Mouse (Mus musculus): ENCODE results near the gene Tmem8b. TPM values are rescaled to one million over a fixed set of nuclear protein-coding genes. Genes with fewer than 3 reads are reported as not detected.

Tmem8b gene
- polyA plus RNA-seq, 1 experiment from 2014 or later = 2.7 TPM

DNA sequence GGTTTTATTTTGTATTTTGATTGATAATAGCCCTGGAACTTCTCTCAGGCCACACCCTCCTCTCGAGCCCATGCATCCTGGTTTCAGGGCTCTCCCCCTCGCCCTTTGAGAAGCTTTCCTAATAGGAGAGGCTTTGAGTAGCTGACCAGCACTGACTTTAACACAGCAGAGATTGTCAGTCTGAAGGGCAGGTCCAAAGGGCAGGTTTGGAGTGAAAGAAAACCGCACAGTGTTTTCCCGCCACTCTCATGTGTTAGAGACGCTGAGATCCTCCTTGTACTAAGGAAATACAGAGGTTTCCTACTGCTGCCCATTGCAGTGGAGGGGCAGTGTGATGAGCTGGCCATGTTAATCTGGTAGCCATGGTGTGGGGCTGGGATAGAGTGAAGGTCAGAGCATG is 6.2 kb downstream of the Tmem8b start:
- WGBS = 87% methylated on average over 5 of the region's 5 CpGs
- DNase-seq (ENCODE audit: low spot score) (no peak), ATAC-seq (ENCODE audit: insufficient number of reproducible peaks, low FRiP score, low TSS enrichment, low read depth) (no peak)
- Histone ChIP-seq H3K4me2 (ENCODE audit: low read depth, severe bottlenecking) (no peak overlapping the region), H3K9ac (ENCODE audit: low read length) (no peak overlapping the region), H3K27me3 (ENCODE audit: control insufficient read depth, insufficient read depth, low read length) (no peaks in the 10 kb centered on the region), H3K9me3 (ENCODE audit: control insufficient read depth, low read length) (no peaks in the 10 kb centered on the region), H3K4me1 (ENCODE audit: control insufficient read depth, insufficient read depth, low read length) (0 out of 2 replicates have a peak, but pooled peaks cover under 1% of the 10 kb centered on the region), H3K4me3 (ENCODE audit: low read depth, low read length) (no peak overlapping the region), H3K27ac (replicated peaks; ENCODE audit: low read depth, low read length) (no peak overlapping the region), H3K36me3 (ENCODE audit: control insufficient read depth, insufficient read depth, low read length) (no peaks in the 10 kb centered on the region)

GRCm38 (mm10) chr4:43675608-43676007 is 6.8 kb downstream of the Tmem8b start:
- Histone ChIP-seq H3K9me3 (ENCODE audit: control insufficient read depth, low read length) (no peaks in the 10 kb centered on the region), H3K27ac (replicated peaks; ENCODE audit: low read depth, low read length) (no peak overlapping the region), H3K27me3 (ENCODE audit: control insufficient read depth, insufficient read depth, low read length) (no peaks in the 10 kb centered on the region), H3K36me3 (ENCODE audit: control insufficient read depth, insufficient read depth, low read length) (no peaks in the 10 kb centered on the region), H3K4me2 (ENCODE audit: low read depth, severe bottlenecking) (no peak overlapping the region), H3K4me3 (ENCODE audit: low read depth, low read length) (no peak overlapping the region), H3K9ac (ENCODE audit: low read length) (no peak overlapping the region), H3K4me1 (ENCODE audit: control insufficient read depth, insufficient read depth, low read length) (no peaks in the 10 kb centered on the region)
- 75% methylated on average over 4 of the region's 4 CpGs for WGBS
- no peak for DNase-seq (ENCODE audit: low spot score)
- no peak for ATAC-seq (ENCODE audit: insufficient number of reproducible peaks, low FRiP score, low TSS enrichment, low read depth)

- Histone ChIP-seq H3K36me3 (ENCODE audit: control insufficient read depth, insufficient read depth, low read length) (no peaks in the 10 kb centered on the region; the same call in 1 of the 2 replicates), H3K27ac (replicated peaks; ENCODE audit: low read depth, low read length) (no peak overlapping the region), H3K27me3 (ENCODE audit: control insufficient read depth, insufficient read depth, low read length) (no peaks in the 10 kb centered on the region), H3K9me3 (ENCODE audit: control insufficient read depth, low read length) (no peaks in the 10 kb centered on the region), H3K4me2 (ENCODE audit: low read depth, severe bottlenecking) (no peak overlapping the region), H3K9ac (ENCODE audit: low read length) (no peak overlapping the region), H3K4me3 (ENCODE audit: low read depth, low read length) (no peak overlapping the region), H3K4me1 (ENCODE audit: control insufficient read depth, insufficient read depth, low read length) (no peaks in the 10 kb centered on the region)
- ATAC-seq (ENCODE audit: insufficient number of reproducible peaks, low FRiP score, low TSS enrichment, low read depth) (no peak), DNase-seq (ENCODE audit: low spot score) (no peak)
- 88% methylated on average over 6 of the region's 6 CpGs for WGBS
Measured at GRCm38 (mm10) chr4:43678541-43678940, 9.8 kb downstream of the Tmem8b start.

GRCm38 (mm10) chr4:43679416-43680043 is 10.8 kb downstream of the Tmem8b start:
- no peak for DNase-seq (ENCODE audit: low spot score)
- no peak overlapping the region for H3K4me2 ChIP-seq (ENCODE audit: low read depth, severe bottlenecking)
- 83% methylated on average over 7 of the region's 7 CpGs for WGBS
- no peak overlapping the region for H3K9ac ChIP-seq (ENCODE audit: low read length)
- no peaks in the 10 kb centered on the region; the same call in 1 of the 2 replicates for H3K36me3 ChIP-seq (ENCODE audit: control insufficient read depth, insufficient read depth, low read length)
- H3K4me3 ChIP-seq (ENCODE audit: low read depth, low read length) = no peak overlapping the region
- H3K27ac ChIP-seq (replicated peaks; ENCODE audit: low read depth, low read length) = no peak overlapping the region
- no peak for ATAC-seq (ENCODE audit: insufficient number of reproducible peaks, low FRiP score, low TSS enrichment, low read depth)
- H3K27me3 ChIP-seq (ENCODE audit: control insufficient read depth, insufficient read depth, low read length) = no peaks in the 10 kb centered on the region
- H3K4me1 ChIP-seq (ENCODE audit: control insufficient read depth, insufficient read depth, low read length) = no peaks in the 10 kb centered on the region
- H3K9me3 ChIP-seq (ENCODE audit: control insufficient read depth, low read length) = no peaks in the 10 kb centered on the region

DNA sequence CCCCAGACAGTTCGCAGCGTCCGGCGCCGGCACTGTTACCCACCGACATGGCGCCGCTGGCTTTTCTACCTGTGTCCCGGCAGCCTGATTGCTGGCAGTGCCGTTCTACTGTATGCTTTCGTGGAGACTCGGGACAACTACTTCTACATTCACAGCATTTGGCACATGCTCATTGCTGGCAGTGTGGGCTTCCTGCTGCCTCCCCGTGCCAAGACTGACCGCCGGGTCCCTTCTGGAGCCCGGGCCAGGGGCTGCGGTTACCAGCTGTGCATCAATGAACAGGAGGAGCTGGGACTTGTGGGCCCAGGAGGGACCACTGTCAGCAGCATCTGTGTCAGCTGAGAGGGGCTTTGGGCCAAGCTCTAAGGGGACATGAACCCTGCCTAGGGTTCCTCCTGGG is 21.2 kb downstream of the Tmem8b start:
- H3K36me3 ChIP-seq (ENCODE audit: control insufficient read depth, insufficient read depth, low read length) = 0 out of 2 replicates have a peak, but pooled peaks cover 2% of the 10 kb centered on the region
- H3K4me2 ChIP-seq (ENCODE audit: low read depth, severe bottlenecking) = no peak overlapping the region
- DNase-seq (ENCODE audit: low spot score) = no peak
- no peaks in the 10 kb centered on the region for H3K4me1 ChIP-seq (ENCODE audit: control insufficient read depth, insufficient read depth, low read length)
- no peak overlapping the region for H3K27ac ChIP-seq (replicated peaks; ENCODE audit: low read depth, low read length)
- H3K9me3 ChIP-seq (ENCODE audit: control insufficient read depth, low read length) = no peaks in the 10 kb centered on the region
- H3K27me3 ChIP-seq (ENCODE audit: control insufficient read depth, insufficient read depth, low read length) = no peaks in the 10 kb centered on the region
- ATAC-seq (ENCODE audit: insufficient number of reproducible peaks, low FRiP score, low TSS enrichment, low read depth) = no peak
- no peak overlapping the region for H3K9ac ChIP-seq (ENCODE audit: low read length)
- no peak overlapping the region for H3K4me3 ChIP-seq (ENCODE audit: low read depth, low read length)
- 95% methylated on average over 17 of the region's 17 CpGs for WGBS

DNA sequence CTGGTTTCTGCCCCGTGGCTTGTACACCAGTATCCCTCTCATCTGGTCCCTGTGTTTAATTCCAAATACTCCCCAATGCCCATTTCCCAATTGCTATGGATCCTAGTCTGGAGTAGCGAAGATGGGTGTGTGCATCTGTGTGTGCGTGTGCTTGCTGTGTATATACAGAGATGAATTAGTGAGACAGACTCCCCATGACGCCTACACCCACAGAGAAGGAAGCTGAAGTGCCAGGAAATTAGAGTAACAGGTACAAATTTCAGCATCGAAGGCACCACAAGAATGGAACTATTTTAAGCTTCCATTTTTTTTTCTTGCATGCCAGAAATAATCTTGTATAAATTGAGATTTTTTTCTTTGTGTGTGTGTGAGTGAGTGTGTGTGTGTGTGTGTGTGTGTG is 22.3 kb downstream of the Tmem8b start:
- Histone ChIP-seq H3K4me3 (ENCODE audit: low read depth, low read length) (no peak overlapping the region), H3K27me3 (ENCODE audit: control insufficient read depth, insufficient read depth, low read length) (no peaks in the 10 kb centered on the region), H3K9me3 (ENCODE audit: control insufficient read depth, low read length) (no peaks in the 10 kb centered on the region), H3K36me3 (ENCODE audit: control insufficient read depth, insufficient read depth, low read length) (0 out of 2 replicates have a peak, but pooled peaks cover 2% of the 10 kb centered on the region), H3K9ac (ENCODE audit: low read length) (no peak overlapping the region), H3K4me2 (ENCODE audit: low read depth, severe bottlenecking) (no peak overlapping the region), H3K27ac (replicated peaks; ENCODE audit: low read depth, low read length) (no peak overlapping the region), H3K4me1 (ENCODE audit: control insufficient read depth, insufficient read depth, low read length) (no peaks in the 10 kb centered on the region)
- 87% methylated on average over 5 of the region's 5 CpGs for WGBS
- ATAC-seq (ENCODE audit: insufficient number of reproducible peaks, low FRiP score, low TSS enrichment, low read depth) (no peak), DNase-seq (ENCODE audit: low spot score) (no peak)

GRCm38 (mm10) chr4:43693806-43694241 is 25.1 kb downstream of the Tmem8b start:
- Histone ChIP-seq H3K27me3 (ENCODE audit: control insufficient read depth, insufficient read depth, low read length) (no peaks in the 10 kb centered on the region), H3K4me1 (ENCODE audit: control insufficient read depth, insufficient read depth, low read length) (no peaks in the 10 kb centered on the region), H3K4me3 (ENCODE audit: low read depth, low read length) (no peak overlapping the region), H3K27ac (replicated peaks; ENCODE audit: low read depth, low read length) (no peak overlapping the region), H3K4me2 (ENCODE audit: low read depth, severe bottlenecking) (no peak overlapping the region), H3K9ac (ENCODE audit: low read length) (no peak overlapping the region), H3K36me3 (ENCODE audit: control insufficient read depth, insufficient read depth, low read length) (no peaks in the 10 kb centered on the region), H3K9me3 (ENCODE audit: control insufficient read depth, low read length) (no peaks in the 10 kb centered on the region)
- WGBS = 72% methylated on average over 5 of the region's 5 CpGs
- DNase-seq (ENCODE audit: low spot score) (no peak), ATAC-seq (ENCODE audit: insufficient number of reproducible peaks, low FRiP score, low TSS enrichment, low read depth) (no peak)

DNA sequence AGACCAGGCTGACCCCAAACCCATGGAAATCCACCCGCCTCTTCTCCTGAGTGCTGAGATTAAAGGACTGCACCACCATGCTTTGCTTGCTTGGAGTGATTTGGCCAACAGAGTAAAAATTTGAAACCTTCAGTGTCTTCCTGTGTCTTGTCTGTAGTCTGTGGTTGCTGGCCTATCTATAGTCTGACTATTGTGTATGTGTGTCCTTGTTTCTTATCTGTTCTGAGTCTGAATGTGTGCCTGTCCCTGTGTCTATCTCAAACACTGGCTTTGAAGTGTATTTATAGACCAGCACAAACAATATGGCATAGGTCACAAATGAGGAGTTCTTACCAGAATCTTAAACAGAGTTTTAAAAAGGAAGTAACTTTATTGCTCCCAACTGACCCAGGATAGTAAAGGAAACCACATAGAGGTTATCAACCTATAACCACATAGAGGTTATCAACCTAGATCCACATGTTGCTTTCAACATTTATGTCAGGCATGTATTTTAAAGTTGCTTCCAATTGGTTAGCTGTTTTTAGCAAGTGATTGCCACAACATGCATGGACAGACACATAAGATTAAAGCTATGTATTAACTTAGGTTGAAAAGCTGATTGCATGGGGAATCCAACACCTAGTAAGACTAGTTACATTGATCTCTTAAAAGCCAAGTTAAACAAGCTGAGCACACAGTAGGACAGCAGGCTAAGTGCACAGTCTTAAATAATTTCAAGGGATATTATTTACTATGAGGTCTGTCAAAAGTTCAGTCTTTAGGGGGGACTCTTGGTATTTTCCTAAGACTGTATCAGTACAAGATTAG is 25.9 kb downstream of the Tmem8b start:
- H3K27me3 ChIP-seq (ENCODE audit: control insufficient read depth, insufficient read depth, low read length) = no peaks in the 10 kb centered on the region
- no peak overlapping the region for H3K27ac ChIP-seq (replicated peaks; ENCODE audit: low read depth, low read length)
- ATAC-seq (ENCODE audit: insufficient number of reproducible peaks, low FRiP score, low TSS enrichment, low read depth) (no peak), DNase-seq (ENCODE audit: low spot score) (no peak)
- no peaks in the 10 kb centered on the region for H3K4me1 ChIP-seq (ENCODE audit: control insufficient read depth, insufficient read depth, low read length)
- H3K4me3 ChIP-seq (ENCODE audit: low read depth, low read length) = no peak overlapping the region
- H3K4me2 ChIP-seq (ENCODE audit: low read depth, severe bottlenecking) = no peak overlapping the region
- no peaks in the 10 kb centered on the region for H3K9me3 ChIP-seq (ENCODE audit: control insufficient read depth, low read length)
- no peaks in the 10 kb centered on the region for H3K36me3 ChIP-seq (ENCODE audit: control insufficient read depth, insufficient read depth, low read length)
- no peak overlapping the region for H3K9ac ChIP-seq (ENCODE audit: low read length)
- WGBS = 83% methylated on average over 1 of the region's 1 CpGs
